Mouse (Mus musculus) ES-Bruce4 (cell line): ENCODE results near the gene Ube4b.

ENCODE experiments used
- CTCF ChIP-seq: IDR thresholded peaks from one replicate; pipeline ENCODE4 v1.8.1; 2011; ENCODE audit warnings: low read depth, low read length
- EP300 ChIP-seq: IDR thresholded peaks from 2 replicates; pipeline ENCODE4 v1.6.1; 2011; ENCODE audit warnings: low read depth, low read length; ENCODE audit not compliant: insufficient read depth
- POLR2A ChIP-seq: IDR thresholded peaks from one replicate; pipeline ENCODE4 v1.8.1; 2011; ENCODE audit warnings: low read length; ENCODE audit not compliant: insufficient read depth

- TF ChIP-seq POLR2A (no peak), EP300 (no peak), CTCF (no peak)
Observed at GRCm38 (mm10) chr4:149424755-149425154, 1.8 kb downstream of the Ube4b start.
